Mouse (Mus musculus) heart, embryonic 13.5 days (tissue): Measurements from ENCODE around the gene Fam107a. TPM values are rescaled to one million over a fixed set of nuclear protein-coding genes. Genes with fewer than 3 reads are reported as not detected.
A peak's percentile ranks its signal among the peaks of the same experiment; 100 is the strongest.

Source experiments
- ATAC-seq: fragments of 200-750 bp; cut with Nextera tagmentation; 2 replicates; pipeline ENCODE4 v1.8.0; 2017; ENCODE audit warnings: moderate TSS enrichment; ENCODE audit not compliant: insufficient number of reproducible peaks, low FRiP score, low TSS enrichment; ENCODE audit errors: extremely low read depth
- H3K27ac ChIP-seq: fragments of 300-500 bp; sonication (generic); replicated peaks from 2 replicates; pipeline ENCODE4 v1.5.1; 2015; ENCODE audit warnings: moderate library complexity, mild to moderate bottlenecking, inconsistent platforms
- H3K27me3 ChIP-seq: fragments of 300-500 bp; sonication (generic); replicated peaks from 2 replicates; pipeline ENCODE4 v1.6.1; 2015; ENCODE audit warnings: mild to moderate bottlenecking, inconsistent platforms
- H3K36me3 ChIP-seq: fragments of 300-500 bp; sonication (generic); 2 replicates; pipeline ENCODE4 v1.6.1; 2015; ENCODE audit warnings: mild to moderate bottlenecking, inconsistent platforms
- H3K4me1 ChIP-seq: fragments of 300-500 bp; sonication (generic); 2 replicates; pipeline ENCODE4 v1.6.1; 2015; ENCODE audit warnings: inconsistent platforms
- H3K4me2 ChIP-seq: fragments of 300-500 bp; sonication (generic); 2 replicates; pipeline ENCODE4 v1.6.1; 2015; ENCODE audit warnings: inconsistent platforms, mild to moderate bottlenecking, moderate library complexity
- H3K4me3 ChIP-seq: fragments of 300-500 bp; sonication (generic); 2 replicates; pipeline ENCODE4 v1.5.1; 2015; ENCODE audit warnings: moderate library complexity, mild to moderate bottlenecking, inconsistent platforms
- H3K9ac ChIP-seq: fragments of 300-500 bp; sonication (generic); 2 replicates; pipeline ENCODE4 v1.6.1; 2015; ENCODE audit warnings: inconsistent platforms, mild to moderate bottlenecking, moderate library complexity
- H3K9me3 ChIP-seq: fragments of 300-500 bp; sonication (generic); 2 replicates; pipeline ENCODE4 v1.6.1; 2016; ENCODE audit warnings: inconsistent platforms
- WGBS: fragments of 180-500 bp; shearing (Covaris S2); methylation state at CpG from one replicate; pipeline ENCODE4 v1.1.7; 2015; ENCODE audit warnings: mixed read lengths; 5-methylcytosine and 5-hydroxymethylcytosine counted together
- polyA plus RNA-seq: library from polyadenylated mRNA; unstranded; fragments of >200 nt; fragmentation: Nextera tagmentation; extraction: Ambion mirVana; gene quantifications from 2 replicates; pipeline ENCODE4 v1.2.1, GENCODE M21; 2015

The Fam107a gene
- polyA plus RNA-seq, 1 experiment from 2014 or later = 0.23 TPM

DNA sequence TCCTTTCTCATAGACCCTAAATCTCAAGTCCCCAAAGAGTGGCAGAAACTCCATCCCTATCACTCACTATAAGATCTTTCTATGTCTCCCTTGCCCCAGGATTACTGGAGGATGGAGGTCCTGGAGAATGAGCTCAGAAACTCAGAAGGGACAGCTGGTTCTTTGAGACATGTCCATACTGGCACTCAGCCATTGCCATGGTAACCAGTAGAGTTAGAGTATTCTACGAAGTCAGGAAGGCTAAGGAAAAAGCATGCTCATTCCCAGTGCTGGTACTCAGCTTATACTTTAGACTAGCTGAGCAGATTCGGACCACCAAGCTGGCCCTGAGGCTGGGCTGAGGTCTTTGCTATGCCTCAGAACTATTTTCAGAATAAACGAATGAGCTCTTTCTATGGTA, 16.7 kb upstream of the Fam107a start:
- Histone ChIP-seq H3K9ac (no peak overlapping the region), H3K36me3 (no peaks in the 10 kb centered on the region), H3K27me3 (no peaks in the 10 kb centered on the region), H3K4me1 (no peaks in the 10 kb centered on the region), H3K9me3 (no peaks in the 10 kb centered on the region), H3K4me2 (no peak overlapping the region), H3K4me3 (no peak overlapping the region), H3K27ac (no peak overlapping the region)
- no peak for ATAC-seq
- WGBS = 72% methylated on average over 3 of the region's 3 CpGs

DNA sequence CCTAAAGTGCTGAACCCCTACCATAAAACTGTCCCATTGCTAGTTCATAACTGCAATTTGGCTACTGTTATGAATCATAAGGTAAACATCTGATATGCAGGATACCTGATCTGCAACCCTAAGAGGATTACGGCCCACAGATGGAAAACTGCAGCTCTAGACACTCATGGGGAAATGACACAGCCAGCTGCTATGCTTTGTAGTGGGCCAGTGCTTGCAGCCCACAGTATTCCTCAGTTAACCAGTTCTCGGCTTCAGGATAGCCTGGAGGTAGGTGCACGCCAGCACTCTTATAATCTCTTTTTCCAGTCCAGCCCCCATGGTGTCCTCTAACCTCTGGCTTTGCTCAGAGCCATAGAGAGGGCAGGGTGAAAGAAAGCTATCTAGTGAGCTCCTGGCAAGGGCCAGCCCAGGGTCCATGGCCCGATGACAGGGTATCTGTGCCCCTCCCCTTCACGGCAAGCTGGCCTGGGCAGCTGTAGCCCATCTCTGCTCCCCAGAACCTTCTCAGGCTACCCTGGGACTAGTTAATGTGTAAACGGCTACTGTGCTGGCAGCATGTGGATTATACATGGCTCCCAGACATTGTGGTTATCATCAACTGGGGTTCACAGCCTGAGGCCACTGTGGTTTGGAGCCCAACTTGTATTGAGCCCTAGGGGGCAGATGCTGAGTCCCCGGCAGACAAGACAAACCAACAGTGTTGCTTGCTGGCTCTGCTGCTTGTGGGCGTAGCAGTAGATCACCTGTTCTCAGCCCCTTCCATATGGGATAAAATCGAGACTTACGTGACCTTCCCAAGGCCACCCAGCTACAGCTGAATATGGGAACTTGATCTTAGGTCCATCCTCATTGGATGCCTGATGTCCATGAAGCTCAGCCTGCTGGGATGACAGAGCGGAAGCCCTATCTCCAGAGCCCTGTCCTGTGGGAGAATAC, 14.8 kb upstream of the Fam107a start:
- no peak overlapping the region for H3K4me2 ChIP-seq
- H3K36me3 ChIP-seq = no peaks in the 10 kb centered on the region
- H3K9me3 ChIP-seq = no peaks in the 10 kb centered on the region
- 76% methylated on average over 11 of the region's 11 CpGs for WGBS
- no peak overlapping the region for H3K9ac ChIP-seq
- H3K4me3 ChIP-seq = no peak overlapping the region
- ATAC-seq = no peak
- peaks cover 2% of the 10 kb centered on the region; the same call in 1 of the 2 replicates for H3K4me1 ChIP-seq
- no peak overlapping the region for H3K27ac ChIP-seq
- no peaks in the 10 kb centered on the region for H3K27me3 ChIP-seq

DNA sequence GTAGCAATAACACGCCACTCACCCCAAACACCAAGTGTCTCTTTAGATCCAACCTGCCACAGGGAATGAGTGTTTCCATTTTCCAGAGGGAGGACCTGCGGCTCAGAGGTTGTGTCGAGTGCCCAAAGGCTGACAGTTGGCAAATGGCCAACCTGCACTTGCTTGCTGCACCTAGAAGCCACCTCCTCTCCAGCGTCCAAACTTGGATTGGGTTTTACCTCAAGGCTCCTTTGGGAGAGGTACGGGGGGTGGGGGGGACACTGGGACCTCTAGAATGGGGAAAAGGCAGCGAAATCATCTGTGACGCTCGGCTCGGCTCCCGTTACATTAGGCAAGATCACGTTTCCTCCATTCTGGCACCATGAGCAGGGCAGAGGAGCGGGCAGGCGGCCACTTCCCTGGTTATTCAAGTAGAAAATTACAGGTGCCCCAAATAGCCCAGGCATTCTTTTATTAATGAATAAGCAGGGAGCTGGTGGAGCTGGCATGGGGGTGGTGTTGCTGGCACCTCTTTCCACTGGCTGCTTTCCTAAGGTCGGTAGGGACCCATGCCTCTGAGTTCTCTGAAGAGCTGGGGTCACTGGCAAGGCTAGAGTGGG, 13.6 kb upstream of the Fam107a start:
- no peak overlapping the region for H3K9ac ChIP-seq
- no peaks in the 10 kb centered on the region for H3K36me3 ChIP-seq
- WGBS = 67% methylated on average over 14 of the region's 14 CpGs
- H3K27me3 ChIP-seq = no peaks in the 10 kb centered on the region
- H3K4me2 ChIP-seq = no peak overlapping the region
- peaks cover 8% of the 10 kb centered on the region; the same call in 1 of the 2 replicates for H3K4me1 ChIP-seq
- no peak overlapping the region for H3K27ac ChIP-seq
- no peak overlapping the region for H3K4me3 ChIP-seq
- H3K9me3 ChIP-seq = no peaks in the 10 kb centered on the region
- ATAC-seq = no peak

DNA sequence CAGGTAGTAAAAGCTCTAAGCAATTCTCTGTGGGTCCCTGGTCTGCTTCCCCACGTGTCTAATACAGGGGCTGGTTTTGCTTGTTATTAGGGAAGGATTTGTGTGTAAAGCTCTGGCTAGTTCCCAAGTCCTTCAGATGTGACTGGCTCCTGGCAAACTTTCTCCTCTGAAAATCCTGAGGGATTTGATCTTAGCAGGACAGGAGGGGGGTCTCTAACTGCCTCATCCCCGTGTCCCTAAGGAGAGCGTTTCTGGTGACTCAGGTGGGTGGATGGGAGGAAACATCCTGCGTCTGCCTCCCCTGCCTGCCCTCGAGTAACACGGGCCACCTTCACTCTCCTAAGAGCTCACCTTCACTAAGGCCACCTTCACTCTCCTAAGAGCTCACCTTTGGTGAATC, 12.6 kb upstream of the Fam107a start:
- H3K27ac ChIP-seq = no peak overlapping the region
- no peak for ATAC-seq
- no peaks in the 10 kb centered on the region for H3K9me3 ChIP-seq
- no peaks in the 10 kb centered on the region for H3K27me3 ChIP-seq
- 60% methylated on average over 6 of the region's 6 CpGs for WGBS
- H3K4me2 ChIP-seq = no peak overlapping the region
- H3K4me1 ChIP-seq = peaks cover 8% of the 10 kb centered on the region; the same call in 1 of the 2 replicates
- no peak overlapping the region for H3K4me3 ChIP-seq
- no peaks in the 10 kb centered on the region for H3K36me3 ChIP-seq
- no peak overlapping the region for H3K9ac ChIP-seq

DNA sequence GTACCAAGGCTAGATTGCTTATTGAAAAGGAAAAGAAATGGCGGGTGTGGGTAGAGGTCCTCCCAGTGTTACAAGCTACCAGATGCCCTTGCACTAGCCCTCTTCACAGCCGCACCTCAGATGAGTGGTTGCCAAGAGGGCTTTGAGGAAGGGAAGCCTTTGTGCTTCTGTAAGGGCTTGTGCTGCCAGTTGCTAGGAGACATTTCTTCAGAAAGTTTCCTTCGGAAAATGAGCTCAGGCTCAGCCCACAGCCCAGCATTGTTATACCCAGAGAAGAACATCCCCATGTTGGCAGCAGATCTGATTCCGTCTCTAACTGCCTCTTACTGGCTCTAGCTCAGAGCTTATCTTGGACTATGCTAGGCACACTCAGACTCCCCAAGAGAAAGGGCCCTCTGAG, 11.7 kb upstream of the Fam107a start:
- Histone ChIP-seq H3K4me1 (peaks cover 8% of the 10 kb centered on the region; the same call in 1 of the 2 replicates), H3K9me3 (no peaks in the 10 kb centered on the region), H3K27ac (no peak overlapping the region), H3K36me3 (no peaks in the 10 kb centered on the region), H3K4me3 (no peak overlapping the region), H3K4me2 (no peak overlapping the region), H3K27me3 (no peaks in the 10 kb centered on the region), H3K9ac (no peak overlapping the region)
- 66% methylated on average over 4 of the region's 4 CpGs for WGBS
- ATAC-seq = no peak

DNA sequence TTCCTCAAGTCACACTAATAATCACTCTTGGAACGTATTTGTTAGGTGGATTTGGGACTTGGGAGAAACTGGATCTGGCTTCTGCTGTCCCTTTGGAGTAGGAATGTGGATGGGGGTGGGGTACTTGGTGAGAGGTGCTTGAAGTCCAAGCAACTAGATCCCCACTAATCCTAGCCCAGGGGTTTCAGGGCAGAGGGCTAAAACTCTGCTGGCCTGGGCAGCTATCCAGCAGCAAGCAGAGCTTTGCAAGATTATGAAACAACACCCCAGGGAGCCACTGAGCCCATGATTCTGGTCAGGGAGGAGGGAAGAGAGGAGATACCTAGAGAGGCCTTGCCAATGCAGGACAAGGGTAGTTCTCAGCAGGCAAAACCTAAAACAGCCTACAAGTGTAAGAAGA, 9.5 kb upstream of the Fam107a start:
- no peaks in the 10 kb centered on the region for H3K9me3 ChIP-seq
- no peak overlapping the region for H3K27ac ChIP-seq
- no peaks in the 10 kb centered on the region; the same call in 1 of the 2 replicates for H3K27me3 ChIP-seq
- peaks cover 8% of the 10 kb centered on the region; the same call in 1 of the 2 replicates for H3K4me1 ChIP-seq
- no peak overlapping the region for H3K4me2 ChIP-seq
- H3K36me3 ChIP-seq = no peaks in the 10 kb centered on the region
- ATAC-seq = no peak
- no peak overlapping the region for H3K4me3 ChIP-seq
- 46% methylated on average over 1 of the region's 1 CpGs for WGBS
- no peak overlapping the region for H3K9ac ChIP-seq

DNA sequence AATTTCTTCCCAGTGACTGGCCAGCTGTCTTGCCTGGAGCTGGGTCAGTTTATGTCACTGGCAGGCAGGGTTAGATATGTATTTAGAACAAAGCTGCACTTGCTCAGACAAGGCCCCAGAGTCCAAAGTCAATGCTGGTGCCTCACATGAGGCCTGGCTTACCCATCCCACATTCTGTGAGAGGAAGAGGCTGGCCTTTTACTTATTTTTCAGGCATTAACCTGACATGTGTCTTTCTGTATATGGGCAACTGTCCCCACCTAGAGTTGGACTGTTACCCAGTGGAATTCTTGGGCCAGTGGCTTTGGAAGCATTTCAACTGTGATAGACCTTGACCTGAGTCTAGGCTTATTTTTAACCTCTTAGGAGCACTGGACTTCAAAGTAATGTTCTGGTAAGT, 9.1 kb upstream of the Fam107a start:
- Histone ChIP-seq H3K9ac (no peak overlapping the region), H3K4me3 (no peak overlapping the region), H3K27ac (no peak overlapping the region), H3K27me3 (no peaks in the 10 kb centered on the region; the same call in 1 of the 2 replicates), H3K36me3 (no peaks in the 10 kb centered on the region), H3K4me2 (no peak overlapping the region), H3K4me1 (peaks cover 8% of the 10 kb centered on the region; the same call in 1 of the 2 replicates), H3K9me3 (no peaks in the 10 kb centered on the region)
- ATAC-seq = no peak

DNA sequence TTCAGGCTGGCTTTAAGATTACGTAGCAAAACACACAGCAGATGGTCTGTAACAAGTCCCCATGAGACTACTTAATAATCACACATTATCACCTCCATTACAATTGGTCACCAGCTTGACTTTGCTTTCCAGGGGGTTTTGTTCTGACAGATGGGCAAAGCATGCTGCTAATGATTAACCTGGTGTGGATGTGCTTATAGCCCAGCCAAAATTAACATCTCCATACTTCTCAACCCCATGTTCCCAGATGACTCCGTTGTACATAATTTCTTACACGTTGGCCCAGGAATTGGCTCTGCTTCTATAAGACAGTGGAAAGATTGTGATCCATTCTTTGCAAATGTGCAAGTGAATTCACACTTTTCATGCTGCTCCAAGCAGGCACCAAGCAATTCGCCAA, 7.9 kb upstream of the Fam107a start:
- ATAC-seq = no peak
- H3K4me1 ChIP-seq = peaks cover 8% of the 10 kb centered on the region; the same call in 1 of the 2 replicates
- no peaks in the 10 kb centered on the region; the same call in 1 of the 2 replicates for H3K27me3 ChIP-seq
- WGBS = 70% methylated on average over 4 of the region's 4 CpGs
- H3K4me2 ChIP-seq = no peak overlapping the region
- no peak overlapping the region for H3K9ac ChIP-seq
- no peak overlapping the region for H3K27ac ChIP-seq
- no peak overlapping the region for H3K4me3 ChIP-seq
- H3K36me3 ChIP-seq = no peaks in the 10 kb centered on the region
- H3K9me3 ChIP-seq = no peaks in the 10 kb centered on the region

DNA sequence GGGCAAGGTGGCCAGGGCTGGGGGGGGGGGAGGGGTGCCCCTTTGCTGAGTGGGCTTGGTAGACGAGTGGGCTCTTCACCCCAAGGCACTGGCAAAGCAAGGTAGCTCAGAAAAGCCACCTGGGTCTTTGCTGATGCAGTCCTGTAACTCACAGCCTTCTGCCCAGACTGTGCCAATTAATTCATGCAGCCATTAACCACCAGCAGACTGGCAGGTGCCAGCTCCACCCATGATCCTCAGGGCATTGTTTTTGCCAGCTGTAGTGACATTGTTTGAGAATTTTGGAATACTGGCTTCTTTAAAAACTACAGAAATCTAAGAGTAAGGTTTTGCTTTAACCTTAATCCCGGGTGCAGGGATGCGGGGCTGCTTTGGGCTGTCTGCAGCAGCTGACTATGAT, 2.7 kb upstream of the Fam107a start:
- no peak for ATAC-seq
- no peak overlapping the region for H3K4me2 ChIP-seq
- WGBS = 81% methylated on average over 2 of the region's 3 CpGs

DNA sequence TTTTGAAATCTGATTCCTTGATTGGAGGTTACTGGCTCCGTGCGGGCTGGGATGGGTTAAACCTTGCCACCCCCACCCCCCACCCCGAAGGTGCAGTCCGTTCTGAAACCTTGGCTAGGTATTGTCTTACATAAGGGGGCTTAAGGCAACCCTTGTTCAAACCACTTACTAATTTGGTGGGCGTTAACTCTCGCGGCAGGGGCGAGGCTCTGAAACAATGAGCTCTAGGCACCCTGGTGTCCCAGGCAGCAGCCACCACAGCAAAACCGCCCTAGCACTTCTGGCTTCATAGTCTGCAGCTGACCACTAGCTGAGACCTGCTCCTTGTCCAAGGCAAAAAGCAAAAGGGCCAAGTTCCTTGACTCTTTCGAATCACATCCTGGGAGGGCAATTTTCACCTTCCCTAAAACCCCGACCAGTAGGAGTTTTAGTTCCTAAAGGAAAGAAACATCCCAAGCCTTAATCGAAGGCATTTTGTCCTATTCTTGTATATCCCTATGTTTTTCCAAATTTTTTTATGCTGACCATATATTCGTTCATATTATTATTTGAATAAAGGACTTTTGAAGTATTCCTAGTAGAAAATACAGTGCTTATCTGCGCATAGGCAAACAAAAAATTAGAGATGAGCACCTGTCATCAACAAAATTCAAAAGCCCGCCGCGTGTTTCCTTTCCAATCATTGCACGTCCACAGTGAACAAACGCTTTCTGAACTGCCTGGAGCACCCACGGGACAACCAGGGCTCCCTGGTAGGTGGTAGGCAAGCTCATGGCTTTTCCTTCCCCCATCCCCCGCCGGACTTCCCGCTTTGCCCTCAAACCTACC, 1.2 kb downstream of the Fam107a start:
- ATAC-seq = no peak
- H3K4me1 ChIP-seq = peaks cover 22% of the 10 kb centered on the region
- no peak overlapping the region for H3K27ac ChIP-seq
- no peaks in the 10 kb centered on the region for H3K36me3 ChIP-seq
- H3K9ac ChIP-seq = peak overlapping the region; percentile 66
- WGBS = 3% methylated on average over 23 of the region's 23 CpGs
- peak overlapping the region; percentile 73 for H3K4me2 ChIP-seq
- peaks cover 49% of the 10 kb centered on the region for H3K27me3 ChIP-seq
- no peaks in the 10 kb centered on the region for H3K9me3 ChIP-seq
- peak overlapping the region; percentile 48 for H3K4me3 ChIP-seq

More for the DNA sequence above, 2.7 kb upstream of the Fam107a start:
- no peak overlapping the region for H3K9ac ChIP-seq
- no peak overlapping the region for H3K27ac ChIP-seq
- H3K36me3 ChIP-seq = no peaks in the 10 kb centered on the region
- no peaks in the 10 kb centered on the region for H3K9me3 ChIP-seq
- no peak overlapping the region for H3K4me3 ChIP-seq
- H3K4me1 ChIP-seq = peaks cover 18% of the 10 kb centered on the region
- H3K27me3 ChIP-seq = peaks cover 42% of the 10 kb centered on the region

DNA sequence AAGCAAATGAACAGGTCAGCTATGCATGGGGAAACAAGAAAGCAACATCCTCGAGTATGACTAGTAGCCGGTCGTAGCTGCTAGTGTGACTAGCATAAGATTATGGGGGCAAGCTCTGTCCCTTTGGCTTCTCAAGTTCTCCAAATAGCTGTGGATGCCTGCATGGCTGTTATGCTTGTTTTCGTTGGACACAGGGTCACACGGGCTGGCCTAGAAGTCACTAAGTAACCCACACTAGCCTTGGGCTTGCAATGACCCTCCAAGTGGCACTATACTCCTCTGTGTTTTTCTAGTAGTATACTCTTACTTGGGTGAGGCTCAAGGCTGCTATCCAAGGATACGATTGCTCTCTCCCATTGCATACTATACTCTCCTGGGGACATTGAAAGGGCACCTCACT, 2.7 kb downstream of the Fam107a start:
- Histone ChIP-seq H3K4me1 (peaks cover 26% of the 10 kb centered on the region), H3K4me3 (no peak overlapping the region), H3K36me3 (no peaks in the 10 kb centered on the region), H3K27ac (no peak overlapping the region), H3K9ac (no peak overlapping the region), H3K9me3 (no peaks in the 10 kb centered on the region), H3K27me3 (peaks cover 54% of the 10 kb centered on the region), H3K4me2 (no peak overlapping the region)
- ATAC-seq = no peak
- WGBS = 76% methylated on average over 6 of the region's 6 CpGs
